Mouse (Mus musculus): ENCODE measurements around the gene Gipr. TPM values are rescaled to one million over a fixed set of nuclear protein-coding genes. Genes with fewer than 3 reads are reported as not detected.

Gene Gipr
- polyA plus RNA-seq, 2 experiments: 0.10 to 0.16 TPM

- ATAC-seq (ENCODE audit: insufficient read depth) (0 out of 2 replicates have a peak, but pooled peaks have one; percentile 24), DNase-seq (ENCODE audit: low read depth in 3 of 3, low spot score in 3 of 3) (no peak)
- Histone ChIP-seq H3K27ac (no peak overlapping the region), H3K9me3 (ENCODE audit: control insufficient read depth, low read length) (no peaks in the 10 kb centered on the region), H3K9ac (replicated peaks) (no peak overlapping the region), H3K4me1 (replicated peaks; ENCODE audit: control insufficient read depth in 2 of 2, insufficient read depth in 2 of 2, low read length in 1 of 2) (peaks cover 2 to 10% of the 10 kb centered on the region in 2 experiments; a peak in 2 of 4 replicates), H3K4me2 (ENCODE audit: low read depth) (peak overlapping the region; percentile 44), H3K36me3 (replicated peaks; ENCODE audit: control insufficient read depth, insufficient read depth, low read depth) (no peaks in the 10 kb centered on the region), H3K27me3 (ENCODE audit: control insufficient read depth, insufficient read depth, low read length) (peaks cover 34% of the 10 kb centered on the region), H3K4me3 (ENCODE audit: insufficient read depth in 1 of 2, low read depth in 2 of 2, low read length in 2 of 2) (no peak overlapping the region)
- WGBS (ENCODE audit: insufficient replicate concordance): 6% methylated on average over 17 of the region's 17 CpGs
- TF ChIP-seq CTCF (IDR thresholded peaks at IDR 0.05; ENCODE audit: low read depth) (peak; percentile 84), EP300 (IDR thresholded peaks at IDR 0.05; ENCODE audit: low read depth) (no peak)
Observed at GRCm38 (mm10) chr7:19172874-19173273, 6.9 kb upstream of the Gipr start.

- H3K9me3 ChIP-seq (ENCODE audit: control insufficient read depth, low read length): no peaks in the 10 kb centered on the region; the same call in 1 of the 2 replicates
- TF ChIP-seq CTCF (IDR thresholded peaks at IDR 0.05; ENCODE audit: low read depth) (no peak), EP300 (IDR thresholded peaks at IDR 0.05; ENCODE audit: low read depth) (no peak)
- H3K27me3 ChIP-seq (ENCODE audit: control insufficient read depth, insufficient read depth, low read length): peaks cover 23% of the 10 kb centered on the region
- no peak overlapping the region for H3K4me3 ChIP-seq (ENCODE audit: insufficient read depth in 1 of 2, low read depth in 2 of 2, low read length in 2 of 2)
- no peaks in the 10 kb centered on the region for H3K36me3 ChIP-seq (replicated peaks; ENCODE audit: control insufficient read depth, insufficient read depth, low read depth)
- WGBS (ENCODE audit: insufficient replicate concordance): 20% methylated on average over 8 of the region's 8 CpGs
- H3K27ac ChIP-seq: no peak overlapping the region
- ATAC-seq (ENCODE audit: insufficient read depth) (no peak), DNase-seq (ENCODE audit: low read depth in 3 of 3, low spot score in 3 of 3) (no peak)
- peaks cover 2 to 10% of the 10 kb centered on the region in 2 experiments; a peak in 2 of 4 replicates for H3K4me1 ChIP-seq (replicated peaks; ENCODE audit: control insufficient read depth in 2 of 2, insufficient read depth in 2 of 2, low read length in 1 of 2)
- no peak overlapping the region for H3K4me2 ChIP-seq (ENCODE audit: low read depth)
- no peak overlapping the region for H3K9ac ChIP-seq (replicated peaks)
Observed at GRCm38 (mm10) chr7:19171831-19172230, 5.9 kb upstream of the Gipr start.

- no peak for TF ChIP-seq CTCF (IDR thresholded peaks at IDR 0.05; ENCODE audit: low read depth)
- TF ChIP-seq EP300 (IDR thresholded peaks at IDR 0.05; ENCODE audit: low read depth): no peak
- 56% methylated on average over 8 of the region's 8 CpGs for WGBS (ENCODE audit: insufficient replicate concordance)
- Histone ChIP-seq H3K27me3 (ENCODE audit: control insufficient read depth, insufficient read depth, low read length) (peaks cover 8% of the 10 kb centered on the region), H3K9me3 (ENCODE audit: control insufficient read depth, low read length) (no peaks in the 10 kb centered on the region; the same call in 1 of the 2 replicates), H3K4me2 (ENCODE audit: low read depth) (no peak overlapping the region), H3K4me3 (ENCODE audit: insufficient read depth in 1 of 2, low read depth in 2 of 2, low read length in 2 of 2) (no peak overlapping the region), H3K27ac (no peak overlapping the region), H3K9ac (replicated peaks) (no peak overlapping the region), H3K36me3 (replicated peaks; ENCODE audit: control insufficient read depth, insufficient read depth, low read depth) (no peaks in the 10 kb centered on the region), H3K4me1 (replicated peaks; ENCODE audit: control insufficient read depth in 2 of 2, insufficient read depth in 2 of 2, low read length in 1 of 2) (peaks cover 5 to 14% of the 10 kb centered on the region in 2 experiments)
- DNase-seq (ENCODE audit: low read depth in 3 of 3, low spot score in 3 of 3) (no peak), ATAC-seq (ENCODE audit: insufficient read depth) (no peak)
Observed at GRCm38 (mm10) chr7:19170142-19170541, 4.2 kb upstream of the Gipr start.

- Histone ChIP-seq H3K27ac (no peak overlapping the region), H3K36me3 (replicated peaks; ENCODE audit: control insufficient read depth, insufficient read depth, low read depth) (no peaks in the 10 kb centered on the region), H3K27me3 (ENCODE audit: control insufficient read depth, insufficient read depth, low read length) (peaks cover 11% of the 10 kb centered on the region), H3K4me3 (ENCODE audit: insufficient read depth in 1 of 2, low read depth in 2 of 2, low read length in 2 of 2) (no peak overlapping the region), H3K4me2 (ENCODE audit: low read depth) (no peak overlapping the region), H3K9me3 (ENCODE audit: control insufficient read depth, low read length) (no peaks in the 10 kb centered on the region; the same call in 1 of the 2 replicates), H3K4me1 (replicated peaks; ENCODE audit: control insufficient read depth in 2 of 2, insufficient read depth in 2 of 2, low read length in 1 of 2) (peaks cover 11 to 20% of the 10 kb centered on the region in 2 experiments), H3K9ac (replicated peaks) (no peak overlapping the region)
- DNase-seq (ENCODE audit: low read depth in 3 of 3, low spot score in 3 of 3) (no peak), ATAC-seq (ENCODE audit: insufficient read depth) (no peak)
- 47% methylated on average over 10 of the region's 10 CpGs for WGBS (ENCODE audit: insufficient replicate concordance)
- TF ChIP-seq EP300 (IDR thresholded peaks at IDR 0.05; ENCODE audit: low read depth): no peak
- TF ChIP-seq CTCF (IDR thresholded peaks at IDR 0.05; ENCODE audit: low read depth): no peak
Observed at GRCm38 (mm10) chr7:19169506-19169905, 3.6 kb upstream of the Gipr start.

- Histone ChIP-seq H3K4me3 (ENCODE audit: insufficient read depth in 1 of 2, low read depth in 2 of 2, low read length in 2 of 2) (no peak overlapping the region), H3K27me3 (ENCODE audit: control insufficient read depth, insufficient read depth, low read length) (peaks cover 9% of the 10 kb centered on the region), H3K27ac (no peak overlapping the region), H3K9me3 (ENCODE audit: control insufficient read depth, low read length) (no peaks in the 10 kb centered on the region; the same call in 1 of the 2 replicates), H3K36me3 (replicated peaks; ENCODE audit: control insufficient read depth, insufficient read depth, low read depth) (no peaks in the 10 kb centered on the region), H3K4me2 (ENCODE audit: low read depth) (no peak overlapping the region), H3K9ac (replicated peaks) (no peak overlapping the region), H3K4me1 (replicated peaks; ENCODE audit: control insufficient read depth in 2 of 2, insufficient read depth in 2 of 2, low read length in 1 of 2) (peaks cover 13 to 21% of the 10 kb centered on the region in 2 experiments)
- 69% methylated on average over 3 of the region's 3 CpGs for WGBS (ENCODE audit: insufficient replicate concordance)
- no peak for DNase-seq (ENCODE audit: low read depth in 3 of 3, low spot score in 3 of 3)
- TF ChIP-seq CTCF (IDR thresholded peaks at IDR 0.05; ENCODE audit: low read depth) (peak; percentile 63), EP300 (IDR thresholded peaks at IDR 0.05; ENCODE audit: low read depth) (no peak)
- no peak for ATAC-seq (ENCODE audit: insufficient read depth)
Observed at GRCm38 (mm10) chr7:19166990-19167389, 1.1 kb upstream of the Gipr start.

Measured in liver, embryonic 14.5 days (tissue).